Mouse (Mus musculus) bone marrow macrophage, adult 2 months (primary cell): Measurements from ENCODE around the gene Dis3l2.

ENCODE experiments used
- CTCF ChIP-seq: IDR thresholded peaks from 2 replicates; pipeline ENCODE4 v1.5.1; 2012; ENCODE audit warnings: low read depth, mild to moderate bottlenecking, low read length, moderate library complexity
- POLR2A ChIP-seq: IDR thresholded peaks from 2 replicates; pipeline ENCODE4 v1.6.1; 2012; ENCODE audit warnings: mild to moderate bottlenecking, low read depth, low read length, borderline replicate concordance

DNA sequence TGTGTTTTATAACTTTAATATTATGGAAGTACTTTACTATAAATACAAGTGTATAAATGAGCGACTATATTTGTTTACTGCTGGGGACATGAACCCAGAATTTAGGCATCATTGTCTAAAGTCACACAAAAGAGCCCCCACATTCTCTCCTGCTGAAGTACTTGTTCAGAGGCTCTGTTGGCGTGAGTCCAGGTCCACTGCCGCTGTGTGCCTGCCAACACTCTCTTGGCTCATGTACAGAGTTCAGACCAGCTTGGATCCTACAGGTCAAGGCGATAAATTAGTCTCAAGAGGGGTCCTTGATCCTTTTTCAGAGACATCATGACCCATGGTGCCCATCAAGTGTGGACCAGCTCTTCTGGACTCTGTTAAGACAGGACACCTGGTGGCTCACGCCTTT lies 46.5 kb upstream of the Dis3l2 start:
- TF ChIP-seq POLR2A (no peak), CTCF (no peak)
